Mouse (Mus musculus): Measurements from ENCODE around the gene Cbx2. TPM values are rescaled to one million over a fixed set of nuclear protein-coding genes. Genes with fewer than 3 reads are reported as not detected.

Cbx2 gene
- 1.5 TPM for polyA plus RNA-seq (2017; shearing (Covaris generic))

DNA sequence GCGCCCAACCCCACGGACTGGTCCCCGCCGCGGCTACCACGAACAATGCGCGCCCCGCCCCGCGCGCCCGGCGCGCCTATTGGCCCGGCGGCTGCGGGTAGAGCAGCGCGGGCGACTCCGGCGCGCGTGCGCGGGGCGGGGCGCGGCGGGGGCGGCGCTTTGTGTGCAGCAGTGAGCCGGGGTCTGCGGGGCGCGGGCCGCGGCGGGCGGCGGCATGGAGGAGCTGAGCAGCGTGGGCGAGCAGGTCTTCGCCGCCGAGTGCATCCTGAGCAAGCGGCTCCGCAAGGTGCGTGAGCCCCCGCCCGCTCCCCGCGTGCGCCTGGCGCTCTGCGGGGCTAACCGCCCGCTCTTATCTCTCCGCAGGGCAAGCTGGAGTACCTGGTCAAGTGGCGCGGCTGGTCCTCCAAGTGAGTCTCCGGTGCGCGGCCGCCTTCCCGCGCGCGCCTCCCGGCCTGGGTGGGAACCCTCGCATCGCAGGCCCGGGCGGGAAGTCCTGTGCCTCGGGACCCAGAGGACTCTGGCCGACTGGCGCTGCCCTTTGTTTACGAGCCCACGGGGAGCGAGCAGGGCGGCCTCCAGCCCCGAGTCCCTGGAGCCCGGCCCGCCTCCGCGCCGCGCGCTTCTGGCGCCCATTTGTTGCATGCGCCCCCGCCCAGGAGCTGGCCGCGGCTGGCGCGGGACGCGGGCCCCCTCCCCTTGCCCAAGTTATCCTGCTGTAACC lies at the start of gene Cbx2:
TSS of gene Cbx2 (plus strand) at position 68 of the 721 bp plus-strand sequence.

DNA sequence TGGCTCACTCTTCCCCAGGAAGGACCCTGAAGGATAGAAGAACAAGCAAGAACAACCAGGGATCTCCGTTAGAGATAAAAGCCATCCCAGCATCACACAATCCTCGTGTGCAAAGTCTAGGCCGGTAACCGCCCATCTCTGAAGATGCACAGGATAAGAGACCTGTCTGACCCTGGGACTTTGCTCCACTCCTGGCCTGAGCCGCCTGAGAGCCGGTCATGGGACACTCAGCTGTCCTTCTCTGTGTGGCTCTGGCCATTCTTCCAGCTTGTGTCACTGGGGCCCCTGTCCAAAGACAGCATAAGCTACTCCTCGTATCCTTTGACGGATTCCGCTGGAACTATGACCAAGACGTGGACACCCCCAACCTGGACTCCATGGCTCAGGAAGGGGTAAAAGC lies 34.8 kb upstream of the Cbx2 start, which contains the start of gene Enpp7:
TSS of gene Enpp7 (plus strand) at position 190 of the 400 bp plus-strand sequence.

DNA sequence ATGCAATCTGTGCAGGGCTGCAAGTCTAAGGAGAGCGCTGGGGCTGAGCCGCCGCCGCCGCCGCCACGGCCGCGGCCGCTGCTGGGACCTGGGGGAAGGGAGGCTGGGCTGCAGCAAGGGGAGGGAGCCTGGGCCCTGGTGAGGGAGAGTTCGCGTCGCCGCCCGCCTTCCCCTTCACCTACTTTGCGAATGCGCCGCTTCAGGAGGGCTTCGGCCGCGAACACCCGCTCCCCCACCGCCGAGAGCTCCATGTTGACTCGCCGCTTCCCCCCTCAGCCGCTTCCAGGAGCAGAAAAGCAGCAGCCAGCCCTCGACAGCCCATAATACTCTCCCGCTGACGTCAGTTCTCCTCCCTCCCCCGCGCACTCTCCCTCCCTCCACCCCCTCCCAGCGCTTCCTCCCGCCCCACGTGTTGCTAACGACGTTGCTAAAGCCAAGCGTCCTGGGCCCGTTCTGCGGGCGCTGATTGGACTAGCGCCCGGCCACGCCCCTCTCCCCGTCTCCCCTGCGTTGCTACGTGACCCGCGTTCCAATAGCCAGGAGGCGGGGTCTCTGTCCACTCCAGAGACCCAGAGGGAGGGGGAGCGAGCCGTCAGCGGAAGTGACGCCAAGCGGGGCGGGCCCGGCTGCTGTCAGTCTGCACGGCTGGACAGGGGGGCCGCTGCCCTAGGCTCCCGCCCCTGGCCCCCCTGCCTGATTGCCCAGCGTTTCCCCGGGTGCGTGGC lies 18.0 kb downstream of the Cbx2 start, which contains the start of gene Cbx8:
TSS of gene Cbx8 (minus strand) at position 370 of the 725 bp plus-strand sequence.

Other genes with a start within 250 kb of the Cbx2 start
- gene Rbfox3, start 111.4 kb upstream of the Cbx2 start, polyA plus RNA-seq (2017; shearing (Covaris generic)): 1.2 TPM
- not detected for gene Enpp7, start 34.8 kb upstream of the Cbx2 start, polyA plus RNA-seq (2017; shearing (Covaris generic))
- gene Cbx8, start 18.0 kb downstream of the Cbx2 start, polyA plus RNA-seq (2017; shearing (Covaris generic)): 6.1 TPM
- gene Cbx4, start 63.3 kb downstream of the Cbx2 start, polyA plus RNA-seq (2017; shearing (Covaris generic)): 72.5 TPM
- not detected for gene Tbc1d16, start 205.5 kb downstream of the Cbx2 start, polyA plus RNA-seq (2017; shearing (Covaris generic))
- gene Ccdc40, start 205.6 kb downstream of the Cbx2 start, polyA plus RNA-seq (2017; shearing (Covaris generic)): 0.78 TPM
- 40.6 TPM for gene Gaa, start 244.9 kb downstream of the Cbx2 start, polyA plus RNA-seq (2017; shearing (Covaris generic))